In genomic region chr10:50881476-50882069, GRCm38 (mm10) we compare ENCODE assay signal across 10 mouse cellular contexts. TPM values are rescaled to one million over a fixed set of nuclear protein-coding genes. Genes with fewer than 3 reads are reported as not detected.
DNase-seq lines count a peak whose midpoint lies in the region; ATAC-seq and TF ChIP-seq lines count a peak whose summit lies in the region.
"Had no signal": no experiment of that assay in that cellular context is flagged by ENCODE, and none has a peak within 500 bp of the region (broad histone marks: within the 10 kb centered on the region; RNA-seq: fewer than 3 reads in every experiment).

No protein-coding gene starts in this region.

- WGBS in cerebellum, adult 2 months: 19% methylated on average over 2 of the region's 2 CpGs
- 9% methylated on average over 2 of the region's 2 CpGs for WGBS in liver, embryonic 14.5 days (ENCODE audit: insufficient replicate concordance)
- WGBS in liver, embryonic 11.5 days: 13% methylated on average over 2 of the region's 2 CpGs
- 23% methylated on average over 2 of the region's 2 CpGs for WGBS in midbrain, embryonic 14.5 days

- H3K4me2 ChIP-seq in liver, embryonic 14.5 days (ENCODE audit: low read depth): no peak overlapping the region
- H3K4me2 ChIP-seq in liver, embryonic 11.5 days: no peak overlapping the region
- no peak overlapping the region for H3K4me2 ChIP-seq in midbrain, embryonic 14.5 days (ENCODE audit: low read length)
- H3K4me2 ChIP-seq: heart, embryonic 15.5 days; liver, embryonic 13.5 days had no signal

- no peak overlapping the region for H3K4me3 ChIP-seq in cerebellum, adult 2 months (replicated peaks; ENCODE audit: insufficient read depth, low read depth, low read length)
- H3K4me3 ChIP-seq in liver, embryonic 14.5 days (ENCODE audit: insufficient read depth in 1 of 2, low read depth in 2 of 2, low read length in 2 of 2): no peak overlapping the region
- no peak overlapping the region for H3K4me3 ChIP-seq in liver, embryonic 11.5 days (ENCODE audit: low read depth, low read length)
- no peak overlapping the region for H3K4me3 ChIP-seq in midbrain, embryonic 14.5 days (replicated peaks; ENCODE audit: low read depth, low read length)
- H3K4me3 ChIP-seq: heart, embryonic 15.5 days; liver, embryonic 13.5 days had no signal

- DNase-seq in cerebellum, adult 2 months: no peak
- DNase-seq in cerebellum, adult 11 months: no peak
- DNase-seq in liver, embryonic 14.5 days (ENCODE audit: low read depth in 3 of 3, low spot score in 3 of 3): no peak
- DNase-seq in liver, embryonic 11.5 days (ENCODE audit: low spot score): no peak
- DNase-seq in midbrain, embryonic 14.5 days: peak; percentile 39
- DNase-seq in gastrocnemius, postnatal 10 days: no peak
- no peak for DNase-seq in left cerebral cortex, postnatal 4 days
- DNase-seq: liver, embryonic 13.5 days had no signal

- peak; percentile 24; the same call in 1 of the 2 replicates for TF ChIP-seq CTCF in cerebellum, adult 2 months (IDR thresholded peaks at IDR 0.05; ENCODE audit: borderline replicate concordance, insufficient read depth, low read depth, low read length)
- peak; percentile 57 for TF ChIP-seq CTCF in liver, embryonic 14.5 days (IDR thresholded peaks at IDR 0.05; ENCODE audit: low read depth)

- H3K9me3 ChIP-seq in liver, embryonic 14.5 days (ENCODE audit: control insufficient read depth, low read length): no peaks in the 10 kb centered on the region
- no peaks in the 10 kb centered on the region for H3K9me3 ChIP-seq in liver, embryonic 11.5 days (ENCODE audit: control insufficient read depth, low read length)
- no peaks in the 10 kb centered on the region for H3K9me3 ChIP-seq in midbrain, embryonic 14.5 days (ENCODE audit: control insufficient read depth, low read length)
- H3K9me3 ChIP-seq: heart, embryonic 15.5 days; liver, embryonic 13.5 days had no signal

- no peak for TF ChIP-seq POLR2A in cerebellum, adult 2 months (IDR thresholded peaks at IDR 0.05; ENCODE audit: borderline replicate concordance, insufficient read depth, low read length)

- no peak overlapping the region for H3K27ac ChIP-seq in cerebellum, adult 2 months (ENCODE audit: insufficient read depth, low read length)
- no peak overlapping the region for H3K27ac ChIP-seq in liver, embryonic 14.5 days
- no peak overlapping the region for H3K27ac ChIP-seq in liver, embryonic 11.5 days (ENCODE audit: low read depth, low read length)
- no peak overlapping the region for H3K27ac ChIP-seq in midbrain, embryonic 14.5 days (replicated peaks; ENCODE audit: low read depth, low read length)
- H3K27ac ChIP-seq: heart, embryonic 15.5 days; liver, embryonic 13.5 days had no signal

- H3K9ac ChIP-seq in liver, embryonic 14.5 days (replicated peaks): no peak overlapping the region
- no peak overlapping the region for H3K9ac ChIP-seq in liver, embryonic 11.5 days (ENCODE audit: low read depth, low read length)
- no peak overlapping the region for H3K9ac ChIP-seq in midbrain, embryonic 14.5 days (replicated peaks; ENCODE audit: low read length)
- H3K9ac ChIP-seq: heart, embryonic 15.5 days; liver, embryonic 13.5 days had no signal

- H3K27me3 ChIP-seq in cerebellum, adult 2 months (ENCODE audit: control insufficient read depth, insufficient read depth, low read length): no peaks in the 10 kb centered on the region
- H3K27me3 ChIP-seq in liver, embryonic 14.5 days (ENCODE audit: control insufficient read depth, insufficient read depth, low read length): no peaks in the 10 kb centered on the region; the same call in 1 of the 2 replicates
- no peaks in the 10 kb centered on the region for H3K27me3 ChIP-seq in liver, embryonic 11.5 days (replicated peaks; ENCODE audit: control insufficient read depth, insufficient read depth, low read length)
- H3K27me3 ChIP-seq in midbrain, embryonic 14.5 days (ENCODE audit: control insufficient read depth, insufficient read depth, low read length): no peaks in the 10 kb centered on the region; the same call in 1 of the 2 replicates
- H3K27me3 ChIP-seq: liver, embryonic 13.5 days had no signal

- no peaks in the 10 kb centered on the region for H3K36me3 ChIP-seq in liver, embryonic 14.5 days (replicated peaks; ENCODE audit: control insufficient read depth, insufficient read depth, low read depth)
- no peaks in the 10 kb centered on the region for H3K36me3 ChIP-seq in liver, embryonic 11.5 days (ENCODE audit: control insufficient read depth, insufficient read depth, low read length)
- no peaks in the 10 kb centered on the region for H3K36me3 ChIP-seq in midbrain, embryonic 14.5 days (ENCODE audit: control insufficient read depth, insufficient read depth, low read length)
- H3K36me3 ChIP-seq: heart, embryonic 15.5 days; liver, embryonic 13.5 days had no signal

- no peaks in the 10 kb centered on the region for H3K4me1 ChIP-seq in cerebellum, adult 2 months (ENCODE audit: control insufficient read depth, insufficient read depth, low read length)
- no peaks in the 10 kb centered on the region for H3K4me1 ChIP-seq in liver, embryonic 14.5 days (replicated peaks; ENCODE audit: control insufficient read depth in 2 of 2, insufficient read depth in 2 of 2, low read length in 1 of 2)
- H3K4me1 ChIP-seq in liver, embryonic 11.5 days (replicated peaks; ENCODE audit: control insufficient read depth, insufficient read depth, low read length): no peaks in the 10 kb centered on the region
- no peaks in the 10 kb centered on the region for H3K4me1 ChIP-seq in midbrain, embryonic 14.5 days (ENCODE audit: control insufficient read depth, insufficient read depth, low read length)
- H3K4me1 ChIP-seq: heart, embryonic 15.5 days; liver, embryonic 13.5 days had no signal

- no peak for TF ChIP-seq EP300 in liver, embryonic 14.5 days (IDR thresholded peaks at IDR 0.05; ENCODE audit: low read depth)

- no peak for ATAC-seq in liver, embryonic 14.5 days (ENCODE audit: insufficient read depth)
- no peak for ATAC-seq in liver, embryonic 11.5 days (replicated peaks; ENCODE audit: low FRiP score)
- ATAC-seq in common myeloid progenitor, adult 5-6 weeks (replicated peaks; ENCODE audit: low read depth, poor library complexity, severe bottlenecking): 0 out of 2 replicates have a peak, but pooled peaks have one; percentile 51
- peak; percentile 43; the same call in 1 of the 2 replicates for ATAC-seq in midbrain, embryonic 14.5 days (ENCODE audit: low FRiP score, low TSS enrichment)

- intact Hi-C loops in left cerebral cortex, postnatal 4 days (cut with DNase I): no loop called here

RNA-seq across cellular contexts. Expression of gene Sim1, which starts 13.0 kb away (rescaled TPM):
- not detected in 2 replicates for polyA plus RNA-seq in cerebellum, adult 2 months (2012; rRNA removed)
- polyA plus RNA-seq in liver, embryonic 14.5 days (2012; rRNA removed): not detected in 2 replicates
- not detected in 2 replicates for polyA plus RNA-seq in liver, embryonic 14.5 days (2014; fragmentation: Nextera tagmentation; extraction: Ambion mirVana)
- 0.04 and 0.14 TPM in 2 replicates for polyA plus RNA-seq in liver, embryonic 11.5 days (2014; fragmentation: Nextera tagmentation; extraction: Ambion mirVana)
- total RNA-seq in common myeloid progenitor, adult 5-6 weeks (2017): not detected in 2 replicates
- 0.77 and 0.91 TPM in 2 replicates for polyA plus RNA-seq in midbrain, embryonic 14.5 days (2014; fragmentation: Nextera tagmentation; extraction: Ambion mirVana)
- under 1 TPM; 0.09 to 0.16 TPM for total RNA-seq in gastrocnemius, postnatal 10 days (2021)
- 1 to 10 TPM in 1 of 2 experiments, under 1 TPM in 1; 0.10 to 1.0 TPM for total RNA-seq in left cerebral cortex, postnatal 4 days (2021)
- polyA plus RNA-seq: heart, embryonic 15.5 days; liver, embryonic 13.5 days had no signal

Comparison
In these comparisons a context has a peak if more than half of its experiments do, and no peak if none do; other contexts are left out.
1. ATAC-seq: peak in common myeloid progenitor, adult 5-6 weeks (single experiment) and midbrain, embryonic 14.5 days (single experiment); none in liver, embryonic 14.5 days (single experiment) and liver, embryonic 11.5 days (single experiment).